Mouse (Mus musculus) lung, postnatal 0 days (tissue): ENCODE measurements around the gene Ap5b1.

ENCODE experiments used
- CTCF ChIP-seq: IDR thresholded peaks from 2 replicates; pipeline ENCODE4 v1.5.1; 2016; ENCODE audit warnings: antibody characterized with exemption, mild to moderate bottlenecking
- EP300 ChIP-seq: IDR thresholded peaks from 2 replicates; pipeline ENCODE4 v1.6.1; 2016; ENCODE audit warnings: antibody characterized with exemption, mild to moderate bottlenecking, control low read depth

- TF ChIP-seq CTCF (no peak), EP300 (no peak)
These were observed 7.5 kb downstream of the Ap5b1 start for GRCm38 (mm10) chr19:5575336-5575735.
